Mouse (Mus musculus) gastrocnemius, postnatal 25 days (tissue): ENCODE results near the gene Rnps1. TPM values are rescaled to one million over a fixed set of nuclear protein-coding genes. Genes with fewer than 3 reads are reported as not detected.
A peak's percentile ranks its signal among the peaks of the same experiment; 100 is the strongest.

ENCODE experiments used
- DNase-seq: peaks from one replicate; pipeline ENCODE4 v3.0.0; 2022
- total RNA-seq, 2 experiments: library from RNA; stranded (reverse); gene quantifications; 1 replicate in 1 of 2; 2 replicates in 1 of 2; pipeline ENCODE4 v1.2.3; 2021

The Rnps1 gene
- total RNA-seq, 2 experiments from 2014 or later, result 47.3 to 50.6 TPM

GRCm38 (mm10) chr17:24469910-24470602, 55.7 kb downstream of the Rnps1 start, which contains the start of the genes E4f1 and Pgp:
Gene E4f1 (minus strand): TSS chr17:24470313.
Gene Pgp (plus strand): TSS chr17:24470392.
- peak; percentile 99 for DNase-seq

GRCm38 (mm10) chr17:24470701-24471527, 56.5 kb downstream of the Rnps1 start:
- DNase-seq, result peak; percentile 39

- DNase-seq, result peak; percentile 73
These were observed 58.1 kb downstream of the Rnps1 start for GRCm38 (mm10) chr17:24472512-24472911.

- no peak for DNase-seq
These were observed 59.4 kb downstream of the Rnps1 start, which contains the start of gene Bricd5 for GRCm38 (mm10) chr17:24473612-24474275. Gene Bricd5 (plus strand): TSS chr17:24473884.

- peak; percentile 38 for DNase-seq
These were observed 60.2 kb downstream of the Rnps1 start for GRCm38 (mm10) chr17:24474557-24474956.

Other genes with a start within 250 kb of the Rnps1 start
- 100 to 1,000 TPM; 145 to 159 TPM for gene Atp6v0c, start 244.9 kb upstream of the Rnps1 start, total RNA-seq
- gene Tbc1d24, start 209.0 kb upstream of the Rnps1 start, total RNA-seq, result 1 to 10 TPM; 4.1 to 4.6 TPM
- gene Ntn3, start 205.0 kb upstream of the Rnps1 start, total RNA-seq, result under 1 TPM; 0.35 to 0.56 TPM
- gene Tedc2, start 193.7 kb upstream of the Rnps1 start, total RNA-seq, result 1 to 10 TPM; 1.4 to 1.9 TPM
- 1 to 10 TPM in 1 of 2 experiments, under 1 TPM in 1; 0.61 to 1.1 TPM for gene Ccnf, start 163.1 kb upstream of the Rnps1 start, total RNA-seq
- gene Abca17, start 63.5 kb upstream of the Rnps1 start, total RNA-seq, result not detected
- gene Abca3, start 62.6 kb upstream of the Rnps1 start, total RNA-seq, result 1 to 10 TPM; 6.7 to 7.3 TPM
- 100 to 1,000 TPM; 134 to 161 TPM for gene Eci1, start 12.1 kb downstream of the Rnps1 start, total RNA-seq
- gene Dnase1l2, start 28.5 kb downstream of the Rnps1 start, total RNA-seq, result 1 to 10 TPM; 1.0 to 1.5 TPM
- 10 to 100 TPM in 1 of 2 experiments, 1 to 10 TPM in 1; 9.4 to 10.2 TPM for gene E4f1, start 55.7 kb downstream of the Rnps1 start, total RNA-seq
- gene Pgp, start 55.8 kb downstream of the Rnps1 start, total RNA-seq, result 10 to 100 TPM; 50.8 to 55.0 TPM
- not detected for gene Bricd5, start 59.3 kb downstream of the Rnps1 start, total RNA-seq
- 10 to 100 TPM; 10.5 to 11.7 TPM for gene Mlst8, start 64.5 kb downstream of the Rnps1 start, total RNA-seq
- gene Caskin1, start 74.0 kb downstream of the Rnps1 start, total RNA-seq, result under 1 TPM; 0.10 to 0.11 TPM
- 10 to 100 TPM; 33.2 to 36.7 TPM for gene Traf7, start 113.4 kb downstream of the Rnps1 start, total RNA-seq
- under 1 TPM in 1 of 2 experiments, not detected in 1; 0.23 TPM for gene Rab26, start 119.6 kb downstream of the Rnps1 start, total RNA-seq
- 10 to 100 TPM; 20.2 to 21.1 TPM for gene Pkd1, start 135.3 kb downstream of the Rnps1 start, total RNA-seq
- 10 to 100 TPM; 65.8 to 67.8 TPM for gene Tsc2, start 218.1 kb downstream of the Rnps1 start, total RNA-seq
- gene Nthl1, start 218.1 kb downstream of the Rnps1 start, total RNA-seq, result 1 to 10 TPM; 2.6 to 4.2 TPM
- 10 to 100 TPM; 36.6 to 41.8 TPM for gene Slc9a3r2, start 235.8 kb downstream of the Rnps1 start, total RNA-seq
- gene Npw, start 243.9 kb downstream of the Rnps1 start, total RNA-seq, result not detected